Mouse (Mus musculus): ENCODE data around the gene Med25. TPM values are rescaled to one million over a fixed set of nuclear protein-coding genes. Genes with fewer than 3 reads are reported as not detected.
A peak's percentile ranks its signal among the peaks of the same experiment; 100 is the strongest.

Gene Med25
- polyA plus RNA-seq, 1 experiment from 2014 or later, result 114 TPM

DNA sequence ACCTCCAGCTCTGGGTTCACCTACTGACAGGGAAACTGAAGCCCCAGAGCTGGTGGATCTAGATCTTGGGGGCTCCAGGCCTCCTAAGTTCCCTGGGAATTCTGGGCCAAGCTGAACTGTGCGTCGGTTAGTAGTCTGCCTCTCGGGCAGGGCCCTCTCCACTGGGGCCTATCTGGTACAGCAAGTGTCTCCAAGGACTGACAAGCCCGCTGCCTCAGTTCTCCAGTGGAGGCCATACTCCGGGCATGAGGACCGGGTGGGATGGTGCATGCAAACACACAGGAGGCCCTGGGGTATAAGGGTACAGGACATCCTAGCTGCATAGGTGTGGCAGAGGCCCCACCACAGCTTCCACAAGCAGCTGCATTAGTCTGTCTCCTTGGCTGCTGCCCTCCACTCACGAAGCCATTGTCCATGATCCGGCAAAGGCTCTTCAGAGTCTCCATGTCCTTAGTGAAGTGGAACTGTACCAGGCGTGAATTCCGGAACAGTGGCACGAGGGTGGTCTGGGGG, 28.5 kb downstream of the Med25 start:
- H3K27me3 ChIP-seq (ENCODE audit: control insufficient read depth, insufficient read depth, low read length), result no peaks in the 10 kb centered on the region
- peaks cover 24% of the 10 kb centered on the region for H3K4me1 ChIP-seq (ENCODE audit: control insufficient read depth, insufficient read depth, low read length)
- H3K4me2 ChIP-seq (ENCODE audit: low read length), result no peak overlapping the region
- peaks cover 58% of the 10 kb centered on the region for H3K36me3 ChIP-seq (ENCODE audit: control insufficient read depth, insufficient read depth, low read length)
- DNase-seq, result no peak
- no peak for ATAC-seq (ENCODE audit: low FRiP score, low TSS enrichment)
- no peak overlapping the region for H3K4me3 ChIP-seq (replicated peaks; ENCODE audit: low read depth, low read length)
- 85% methylated on average over 11 of the region's 11 CpGs for WGBS
- no peak overlapping the region for H3K9ac ChIP-seq (replicated peaks; ENCODE audit: low read length)
- H3K9me3 ChIP-seq (ENCODE audit: control insufficient read depth, low read length), result no peaks in the 10 kb centered on the region
- H3K27ac ChIP-seq (replicated peaks; ENCODE audit: low read depth, low read length), result no peak overlapping the region

DNA sequence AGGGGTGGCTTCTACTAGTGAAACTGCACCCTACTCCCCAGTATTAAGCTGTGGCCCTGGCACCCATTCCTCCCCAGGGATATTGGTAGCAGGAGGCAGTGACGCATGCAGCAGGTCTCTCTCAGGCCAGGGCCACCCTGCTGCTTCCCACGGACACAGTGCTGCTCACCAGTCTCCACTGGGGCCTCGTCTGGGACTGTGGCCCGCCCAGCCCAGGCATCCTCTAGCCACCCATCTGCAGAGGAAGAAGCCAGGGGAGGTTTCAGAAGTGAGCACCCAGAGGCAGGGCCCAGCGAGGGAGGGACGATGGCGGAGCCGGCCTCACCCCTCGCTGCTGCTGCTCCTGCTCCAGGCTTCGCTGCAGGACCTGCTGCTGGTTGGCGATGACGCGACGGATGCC, 29.3 kb downstream of the Med25 start:
- no peak overlapping the region for H3K9ac ChIP-seq (replicated peaks; ENCODE audit: low read length)
- no peak overlapping the region for H3K27ac ChIP-seq (replicated peaks; ENCODE audit: low read depth, low read length)
- no peaks in the 10 kb centered on the region for H3K9me3 ChIP-seq (ENCODE audit: control insufficient read depth, low read length)
- H3K4me2 ChIP-seq (ENCODE audit: low read length), result no peak overlapping the region
- no peak for DNase-seq
- no peak for ATAC-seq (ENCODE audit: low FRiP score, low TSS enrichment)
- H3K36me3 ChIP-seq (ENCODE audit: control insufficient read depth, insufficient read depth, low read length), result peaks cover 58% of the 10 kb centered on the region
- no peak overlapping the region for H3K4me3 ChIP-seq (replicated peaks; ENCODE audit: low read depth, low read length)
- H3K27me3 ChIP-seq (ENCODE audit: control insufficient read depth, insufficient read depth, low read length), result no peaks in the 10 kb centered on the region
- peaks cover 24% of the 10 kb centered on the region for H3K4me1 ChIP-seq (ENCODE audit: control insufficient read depth, insufficient read depth, low read length)
- WGBS, result 91% methylated on average over 14 of the region's 14 CpGs

DNA sequence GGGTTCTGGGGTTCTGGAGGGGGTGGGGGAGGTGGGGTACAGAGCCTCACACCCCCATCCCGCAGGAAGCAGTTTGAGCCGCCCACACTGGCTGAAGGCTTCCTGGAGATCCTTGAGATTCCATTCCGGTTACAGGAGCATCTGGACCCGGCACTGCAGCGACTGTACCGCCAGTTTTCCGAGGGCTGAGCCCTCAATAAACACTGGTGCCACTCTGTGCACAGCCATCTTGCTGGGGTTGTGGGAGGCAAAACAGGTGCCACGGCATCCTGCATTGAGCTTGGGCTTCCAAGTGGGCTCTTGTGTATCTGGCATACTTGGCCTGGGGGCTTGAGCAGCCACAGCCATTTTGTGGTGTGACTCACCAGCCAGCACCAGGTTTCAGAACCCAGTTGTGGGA, 30.1 kb downstream of the Med25 start:
- Histone ChIP-seq H3K27me3 (ENCODE audit: control insufficient read depth, insufficient read depth, low read length) (no peaks in the 10 kb centered on the region), H3K9ac (replicated peaks; ENCODE audit: low read length) (no peak overlapping the region), H3K36me3 (ENCODE audit: control insufficient read depth, insufficient read depth, low read length) (peaks cover 58% of the 10 kb centered on the region), H3K4me2 (ENCODE audit: low read length) (no peak overlapping the region), H3K4me1 (ENCODE audit: control insufficient read depth, insufficient read depth, low read length) (peaks cover 22% of the 10 kb centered on the region), H3K4me3 (replicated peaks; ENCODE audit: low read depth, low read length) (no peak overlapping the region), H3K9me3 (ENCODE audit: control insufficient read depth, low read length) (no peaks in the 10 kb centered on the region), H3K27ac (replicated peaks; ENCODE audit: low read depth, low read length) (no peak overlapping the region)
- 85% methylated on average over 8 of the region's 8 CpGs for WGBS
- ATAC-seq (ENCODE audit: low FRiP score, low TSS enrichment) (no peak), DNase-seq (no peak)

DNA sequence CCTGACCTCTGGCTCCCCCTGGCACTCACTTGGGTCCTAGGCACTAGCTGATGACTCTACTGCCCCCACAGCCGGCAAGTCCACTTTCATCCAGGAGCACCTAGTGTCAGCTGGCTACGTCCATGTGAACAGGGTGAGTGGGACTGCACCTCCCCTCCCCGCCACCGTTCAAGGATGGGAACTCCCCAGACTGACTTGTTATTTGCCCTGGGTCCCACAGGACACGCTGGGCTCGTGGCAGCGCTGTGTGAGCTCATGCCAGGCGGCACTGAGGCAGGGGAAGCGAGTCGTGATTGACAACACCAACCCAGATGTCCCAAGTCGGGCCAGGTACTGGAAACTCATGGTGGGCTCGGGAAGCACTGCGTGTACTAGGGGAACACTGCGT, 31.1 kb downstream of the Med25 start:
- no peak overlapping the region for H3K9ac ChIP-seq (replicated peaks; ENCODE audit: low read length)
- 77% methylated on average over 14 of the region's 14 CpGs for WGBS
- H3K9me3 ChIP-seq (ENCODE audit: control insufficient read depth, low read length), result no peaks in the 10 kb centered on the region
- ATAC-seq (ENCODE audit: low FRiP score, low TSS enrichment) (no peak), DNase-seq (no peak)
- peaks cover 17% of the 10 kb centered on the region for H3K4me1 ChIP-seq (ENCODE audit: control insufficient read depth, insufficient read depth, low read length)
- no peak overlapping the region for H3K27ac ChIP-seq (replicated peaks; ENCODE audit: low read depth, low read length)
- no peak overlapping the region for H3K4me2 ChIP-seq (ENCODE audit: low read length)
- no peaks in the 10 kb centered on the region for H3K27me3 ChIP-seq (ENCODE audit: control insufficient read depth, insufficient read depth, low read length)
- H3K4me3 ChIP-seq (replicated peaks; ENCODE audit: low read depth, low read length), result no peak overlapping the region
- peaks cover 52% of the 10 kb centered on the region for H3K36me3 ChIP-seq (ENCODE audit: control insufficient read depth, insufficient read depth, low read length)

DNA sequence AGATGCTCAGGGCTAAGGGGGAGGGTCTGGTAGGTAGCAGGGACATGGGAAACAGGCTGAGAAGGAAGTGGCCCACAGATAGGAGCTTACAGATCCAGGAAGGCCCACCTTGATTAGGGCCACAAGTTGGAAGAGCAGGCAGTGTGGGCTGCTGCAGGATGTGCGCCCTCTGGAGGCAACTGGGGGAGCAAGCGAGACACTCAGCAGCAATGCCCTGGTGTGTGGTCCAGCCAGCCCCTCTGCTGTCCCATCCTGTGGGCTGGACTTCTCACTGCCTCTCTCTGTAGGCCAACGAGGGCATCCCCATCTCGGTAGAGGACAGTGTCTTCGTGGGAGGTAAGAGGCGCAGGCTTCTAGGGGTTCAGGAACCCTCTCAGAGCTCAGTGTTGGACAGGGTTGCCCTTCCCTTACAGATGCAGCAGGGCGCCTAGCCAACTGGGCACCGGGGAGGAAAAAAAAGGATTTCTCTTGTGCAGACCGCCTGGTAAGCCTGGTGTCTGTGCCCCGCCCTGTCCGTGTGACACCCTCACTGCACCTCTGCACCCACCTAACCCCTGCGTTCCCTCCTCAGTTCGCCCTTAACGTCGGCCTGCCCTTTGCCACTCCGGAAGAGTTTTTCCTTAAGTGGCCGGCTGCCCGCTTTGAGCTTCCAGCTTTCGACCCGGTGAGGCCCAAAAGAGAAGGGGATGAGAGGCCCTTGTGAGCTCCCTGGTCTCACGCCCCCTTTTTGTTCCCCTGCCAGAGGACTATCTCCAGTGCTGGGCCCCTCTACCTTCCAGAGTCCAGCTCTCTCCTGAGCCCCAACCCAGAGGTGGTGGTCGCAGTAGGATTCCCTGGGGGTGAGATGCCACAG, 31.7 kb downstream of the Med25 start:
- ATAC-seq (ENCODE audit: low FRiP score, low TSS enrichment) (peak; percentile 25; the same call in 1 of the 2 replicates), DNase-seq (peak; percentile 84)
- Histone ChIP-seq H3K4me2 (ENCODE audit: low read length) (peak overlapping the region; percentile 17; the same call in 1 of the 2 replicates), H3K9me3 (ENCODE audit: control insufficient read depth, low read length) (no peaks in the 10 kb centered on the region), H3K9ac (replicated peaks; ENCODE audit: low read length) (no peak overlapping the region), H3K27ac (replicated peaks; ENCODE audit: low read depth, low read length) (0 out of 2 replicates have a peak overlapping the region, but pooled peaks have one; percentile 41), H3K36me3 (ENCODE audit: control insufficient read depth, insufficient read depth, low read length) (peaks cover 49% of the 10 kb centered on the region), H3K4me1 (ENCODE audit: control insufficient read depth, insufficient read depth, low read length) (peaks cover 14% of the 10 kb centered on the region), H3K4me3 (replicated peaks; ENCODE audit: low read depth, low read length) (no peak overlapping the region), H3K27me3 (ENCODE audit: control insufficient read depth, insufficient read depth, low read length) (no peaks in the 10 kb centered on the region)
- 59% methylated on average over 22 of the region's 22 CpGs for WGBS

DNA sequence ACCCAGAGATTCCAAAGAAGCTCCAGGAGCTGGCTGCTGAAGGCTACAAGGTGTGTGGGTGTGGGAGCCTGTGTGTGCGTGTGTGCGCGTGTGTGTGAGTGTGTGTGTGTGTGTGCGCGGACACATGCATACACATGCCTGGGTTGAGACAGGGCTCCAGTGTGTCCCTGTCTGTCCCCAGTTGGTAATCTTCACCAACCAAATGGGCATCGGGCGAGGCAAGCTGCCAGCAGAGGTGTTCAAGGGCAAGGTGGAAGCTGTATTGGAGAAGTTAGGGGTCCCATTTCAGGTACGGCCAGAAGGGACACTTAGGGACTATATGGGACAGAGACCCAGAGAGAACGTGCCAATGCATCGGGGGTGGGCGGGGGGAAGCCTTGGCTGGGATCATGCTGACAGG, 32.6 kb downstream of the Med25 start:
- Histone ChIP-seq H3K27ac (replicated peaks; ENCODE audit: low read depth, low read length) (no peak overlapping the region), H3K4me1 (ENCODE audit: control insufficient read depth, insufficient read depth, low read length) (peaks cover 19% of the 10 kb centered on the region), H3K36me3 (ENCODE audit: control insufficient read depth, insufficient read depth, low read length) (peaks cover 40% of the 10 kb centered on the region), H3K4me3 (replicated peaks; ENCODE audit: low read depth, low read length) (no peak overlapping the region), H3K9me3 (ENCODE audit: control insufficient read depth, low read length) (no peaks in the 10 kb centered on the region), H3K4me2 (ENCODE audit: low read length) (no peak overlapping the region), H3K27me3 (ENCODE audit: control insufficient read depth, insufficient read depth, low read length) (no peaks in the 10 kb centered on the region), H3K9ac (replicated peaks; ENCODE audit: low read length) (no peak overlapping the region)
- ATAC-seq (ENCODE audit: low FRiP score, low TSS enrichment) (no peak), DNase-seq (no peak)
- 91% methylated on average over 11 of the region's 11 CpGs for whole genome bisulfite sequencing

DNA sequence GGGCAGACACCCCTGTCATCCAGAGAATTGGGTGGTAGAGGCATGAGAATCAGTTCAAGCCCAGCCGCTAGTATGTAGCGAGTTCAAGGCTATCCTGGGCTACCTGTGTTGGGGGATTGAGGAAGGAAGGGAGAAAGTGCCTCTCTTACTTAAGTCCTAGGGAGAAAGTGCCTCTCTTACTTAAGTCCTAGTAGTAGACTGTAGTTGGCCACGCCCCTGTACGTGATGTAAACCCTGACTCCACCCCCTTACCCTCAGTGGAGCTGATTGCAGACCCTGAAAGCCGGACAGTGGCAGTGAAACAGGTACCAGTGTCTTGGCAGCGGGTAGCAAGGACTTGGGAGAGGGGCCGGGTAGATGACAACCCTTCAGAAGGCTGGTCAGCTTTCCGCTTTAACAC, 34.6 kb downstream of the Med25 start:
- H3K27ac ChIP-seq (replicated peaks; ENCODE audit: low read depth, low read length), result peak overlapping the region; percentile 91
- H3K4me2 ChIP-seq (ENCODE audit: low read length), result peak overlapping the region; percentile 90
- peak overlapping the region; percentile 69 for H3K4me3 ChIP-seq (replicated peaks; ENCODE audit: low read depth, low read length)
- H3K9ac ChIP-seq (replicated peaks; ENCODE audit: low read length), result peak overlapping the region; percentile 78
- ATAC-seq (ENCODE audit: low FRiP score, low TSS enrichment) (no peak), DNase-seq (no peak)
- no peaks in the 10 kb centered on the region for H3K9me3 ChIP-seq (ENCODE audit: control insufficient read depth, low read length)
- H3K36me3 ChIP-seq (ENCODE audit: control insufficient read depth, insufficient read depth, low read length), result peaks cover 28% of the 10 kb centered on the region
- peaks cover 31% of the 10 kb centered on the region for H3K4me1 ChIP-seq (ENCODE audit: control insufficient read depth, insufficient read depth, low read length)
- no peaks in the 10 kb centered on the region for H3K27me3 ChIP-seq (ENCODE audit: control insufficient read depth, insufficient read depth, low read length)
- WGBS, result 27% methylated on average over 8 of the region's 8 CpGs

DNA sequence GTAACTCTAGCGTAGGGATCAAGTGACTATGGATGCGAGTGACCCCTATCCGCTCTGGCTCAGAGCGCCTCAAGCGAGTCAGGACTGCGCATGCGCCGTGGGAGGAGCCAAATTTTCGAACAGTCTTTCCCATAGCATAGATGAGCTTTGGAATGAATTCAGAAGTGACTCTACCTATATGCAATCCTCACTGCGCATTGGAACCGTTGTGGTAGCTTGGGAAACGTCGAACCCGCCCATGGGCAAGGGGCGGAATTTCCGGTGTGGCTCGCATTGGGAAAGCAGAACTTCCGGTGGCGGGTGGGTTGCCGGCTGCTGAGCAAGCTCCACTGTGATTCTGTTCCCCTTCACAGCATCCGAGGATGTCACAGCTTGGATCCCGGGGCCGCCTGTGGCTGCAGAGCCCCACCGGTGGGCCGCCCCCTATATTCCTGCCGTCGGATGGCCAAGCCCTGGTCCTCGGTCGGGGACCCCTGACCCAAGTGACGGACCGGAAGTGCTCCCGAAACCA, 35.4 kb downstream of the Med25 start, which contains the start of gene Pnkp:
TSS of gene Pnkp (plus strand) at position 98 of the 511 bp plus-strand sequence.
- Histone ChIP-seq H3K36me3 (ENCODE audit: control insufficient read depth, insufficient read depth, low read length) (peaks cover 25% of the 10 kb centered on the region), H3K27me3 (ENCODE audit: control insufficient read depth, insufficient read depth, low read length) (no peaks in the 10 kb centered on the region), H3K4me3 (replicated peaks; ENCODE audit: low read depth, low read length) (peak within 1 kb of the TSS; percentile 69), H3K9me3 (ENCODE audit: control insufficient read depth, low read length) (no peaks in the 10 kb centered on the region), H3K4me1 (ENCODE audit: control insufficient read depth, insufficient read depth, low read length) (peaks cover 31% of the 10 kb centered on the region), H3K4me2 (ENCODE audit: low read length) (peak within 1 kb of the TSS; percentile 90), H3K27ac (replicated peaks; ENCODE audit: low read depth, low read length) (peak within 1 kb of the TSS; percentile 91), H3K9ac (replicated peaks; ENCODE audit: low read length) (peak within 1 kb of the TSS; percentile 78)
- DNase-seq, result peak; percentile 94
- ATAC-seq (ENCODE audit: low FRiP score, low TSS enrichment), result peak; percentile 41; the same call in 1 of the 2 replicates
- WGBS, result under 1% methylated on average over 32 of the region's 32 CpGs

All from midbrain, embryonic 14.5 days (tissue).